Mouse (Mus musculus): Measurements from ENCODE around the gene Rsrp1.
"Not testable (repeated sequence)": the region's sequence is repeated elsewhere in the genome, so short reads cannot be mapped to it uniquely, and the experiment has no call there.

The Rsrp1 gene

DNA sequence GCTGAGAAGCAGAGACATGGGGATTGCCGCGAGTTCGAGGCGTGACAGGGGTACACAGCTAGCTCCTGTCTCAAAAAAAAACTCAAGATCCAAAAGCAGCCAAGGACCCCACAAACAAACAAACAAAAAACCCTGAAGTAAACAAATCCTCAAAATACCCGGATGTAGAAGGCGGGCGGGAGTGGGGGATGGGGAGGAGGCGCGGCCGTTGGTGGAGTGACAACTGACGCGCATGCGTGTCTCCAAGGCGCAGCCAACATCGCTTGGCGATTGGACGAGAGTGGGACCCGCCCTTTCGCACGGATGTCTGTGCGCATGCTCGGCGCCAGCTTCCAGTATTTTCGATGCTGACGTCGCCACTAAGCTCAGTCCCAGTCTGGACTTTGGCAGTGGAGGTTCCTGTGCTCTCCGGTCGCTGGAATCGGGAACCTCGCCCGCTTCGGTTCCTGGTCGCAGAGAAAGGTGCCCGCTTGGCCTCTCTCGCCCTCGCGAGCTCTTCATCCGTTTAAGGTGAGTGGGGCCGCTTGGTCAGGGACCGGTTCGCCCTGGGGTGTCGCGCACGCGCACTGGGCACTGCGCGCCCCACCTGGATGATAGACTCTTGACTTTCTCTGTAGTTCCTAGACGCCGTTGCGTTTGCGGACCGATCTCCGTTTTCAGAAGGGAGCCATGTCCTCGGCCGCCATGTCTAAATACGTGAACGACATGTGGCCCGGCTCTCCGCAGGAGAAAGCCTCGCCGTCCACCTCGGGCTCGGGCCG, at the start of gene Rsrp1:
Rsrp1 (plus strand) TSS at position 335 of the 761 bp plus-strand sequence.
- peak; percentile 100 for DNase-seq

DNA sequence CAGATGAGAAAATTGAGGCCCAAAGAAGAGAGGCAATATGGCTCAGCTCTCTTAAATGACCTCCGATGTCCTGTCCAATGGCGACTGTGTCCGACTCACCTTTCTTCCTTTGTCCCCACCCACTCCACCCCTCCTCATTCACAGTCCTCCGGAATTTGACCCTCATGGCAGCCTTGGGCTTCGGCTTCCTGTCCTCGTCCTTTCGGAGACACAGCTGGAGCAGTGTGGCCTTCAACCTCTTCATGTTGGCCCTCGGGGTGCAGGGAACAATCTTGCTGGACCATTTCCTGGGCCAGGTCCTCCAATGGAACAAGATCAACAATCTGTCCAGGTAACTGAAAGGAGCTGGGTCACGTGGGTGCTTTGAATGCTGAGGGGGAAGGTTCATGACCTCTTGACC, 47.2 kb upstream of the Rsrp1 start:
- DNase-seq, result no peak

DNA sequence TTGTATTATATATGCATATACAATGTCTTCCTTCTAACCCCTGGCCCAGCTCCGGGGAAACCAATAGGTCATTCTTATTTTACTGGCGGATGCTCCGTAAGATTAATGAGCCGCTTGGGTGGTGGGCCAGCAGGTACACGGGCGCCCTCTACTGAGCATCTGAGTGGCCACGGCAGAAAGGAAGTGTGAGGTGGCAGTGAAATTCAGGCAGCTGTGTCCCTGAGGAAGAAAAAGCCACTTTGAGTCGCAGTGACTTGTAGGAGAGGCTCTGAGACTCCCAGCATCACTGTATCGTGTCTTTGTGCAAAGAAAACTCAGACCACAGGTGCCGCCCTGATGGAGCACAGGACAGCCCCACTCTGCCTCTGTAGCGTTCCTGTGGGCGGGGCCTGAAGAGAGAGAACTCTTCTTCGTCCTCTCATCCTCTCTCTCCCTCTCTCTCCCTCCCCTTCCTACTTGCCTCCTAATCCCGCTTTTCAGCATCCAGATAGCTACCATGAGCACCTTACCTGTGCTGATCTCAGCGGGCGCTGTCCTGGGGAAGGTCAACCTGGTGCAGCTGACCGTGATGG, 43.9 kb upstream of the Rsrp1 start:
- DNase-seq, result peak; percentile 93

DNA sequence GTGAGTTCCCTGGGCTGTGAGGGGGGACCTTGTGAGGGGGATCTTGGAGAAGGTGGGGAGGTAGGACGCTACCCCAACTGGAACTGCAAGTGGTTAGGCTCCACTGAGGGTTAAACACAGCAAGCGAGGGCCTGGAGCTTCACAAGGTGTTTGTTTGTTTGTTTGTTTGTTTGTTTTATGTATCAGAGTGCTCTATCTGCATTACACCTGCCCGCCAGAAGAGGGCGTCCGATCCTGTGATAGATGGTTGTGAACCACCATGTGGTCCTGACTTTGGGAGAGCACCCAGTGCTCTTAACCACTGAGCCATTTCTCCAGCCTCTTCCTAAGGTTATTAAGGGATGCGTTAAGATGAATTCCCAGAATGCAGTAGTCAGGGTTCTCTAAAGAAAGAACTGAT, 43.4 kb upstream of the Rsrp1 start:
- no peak for DNase-seq

- peak; percentile 90 for DNase-seq
Measured at GRCm38 (mm10) chr4:134883266-134883665, 40.1 kb upstream of the Rsrp1 start.

DNA sequence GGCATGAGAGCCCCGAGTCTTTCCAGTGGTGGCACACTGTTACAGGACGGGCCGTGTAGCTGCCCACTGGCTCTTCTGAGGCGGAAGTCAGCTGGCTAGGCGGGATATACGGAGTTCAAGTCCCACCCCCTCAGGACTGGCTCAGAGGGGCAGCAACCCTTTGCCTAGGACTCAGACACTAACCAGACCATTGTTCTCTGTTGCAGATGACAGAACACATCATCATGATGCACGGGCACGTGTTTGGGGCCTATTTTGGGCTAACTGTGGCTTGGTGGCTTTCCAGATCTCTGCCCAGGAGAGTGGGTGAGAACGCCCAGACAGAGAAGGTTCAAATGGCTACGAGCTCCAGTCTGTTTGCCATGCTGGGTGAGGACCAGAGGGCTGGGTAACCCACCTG, 39.6 kb upstream of the Rsrp1 start:
- peak; percentile 97 for DNase-seq

DNA sequence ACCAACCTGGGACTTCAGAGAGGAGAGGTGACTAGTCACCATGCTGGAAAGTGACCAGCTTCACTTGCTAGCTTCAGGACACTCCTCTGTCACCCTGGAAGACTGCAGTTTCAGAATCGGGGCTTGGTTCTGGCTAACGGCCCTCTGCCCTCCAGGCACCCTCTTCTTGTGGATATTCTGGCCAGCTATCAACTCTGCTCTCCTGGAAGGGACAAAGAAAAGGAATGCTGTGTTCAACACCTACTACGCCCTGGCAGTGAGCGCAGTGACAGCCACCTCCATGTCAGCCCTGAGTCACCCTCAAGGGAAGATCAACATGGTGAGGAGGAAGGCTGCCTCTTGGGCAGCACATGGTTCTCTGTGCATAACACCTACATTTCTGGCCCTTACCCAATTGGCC, 39.0 kb upstream of the Rsrp1 start:
- peak; percentile 92 for DNase-seq

DNA sequence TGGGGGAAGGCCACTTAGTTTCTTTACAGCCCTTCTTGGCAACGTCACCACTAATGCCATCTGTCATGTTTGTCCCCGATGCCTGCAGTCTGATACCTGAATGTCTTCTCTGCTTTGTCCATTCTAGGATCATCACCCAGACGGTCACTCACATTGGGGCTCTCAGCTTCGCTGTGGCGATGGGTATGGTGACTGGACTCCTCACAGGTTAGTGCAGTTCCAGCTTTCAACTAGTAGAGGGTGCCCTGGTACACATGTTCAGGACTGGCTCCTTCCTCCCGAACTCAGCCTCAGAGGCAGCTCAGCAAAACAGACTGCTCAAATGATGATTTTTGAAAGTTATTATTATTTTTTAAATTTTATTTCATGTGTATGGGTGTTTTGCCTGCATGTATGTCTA, 31.3 kb upstream of the Rsrp1 start:
- peak; percentile 92 for DNase-seq

- no peak for DNase-seq
Measured at GRCm38 (mm10) chr4:134897256-134897655, 26.1 kb upstream of the Rsrp1 start.

DNA sequence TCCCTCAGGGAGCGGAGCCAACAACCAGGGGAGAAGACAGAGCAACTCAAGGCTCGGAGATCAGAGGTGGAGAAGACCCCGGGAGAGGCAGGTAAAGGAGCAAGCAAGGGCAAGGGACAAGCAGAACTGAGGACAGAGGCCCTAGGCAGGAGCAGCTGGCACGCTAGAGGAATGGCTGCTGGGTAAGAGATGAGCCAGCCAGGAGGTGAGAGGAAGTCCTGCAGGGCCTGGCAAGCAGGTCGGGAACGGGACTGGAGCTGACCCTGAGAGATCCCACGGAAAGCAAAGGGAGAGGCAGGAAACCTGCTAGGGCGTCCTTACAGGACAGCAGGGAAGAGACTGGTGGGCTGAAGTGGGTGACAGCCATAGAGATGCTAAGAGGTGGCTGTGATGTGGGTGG, 22.3 kb upstream of the Rsrp1 start:
- no peak for DNase-seq

DNA sequence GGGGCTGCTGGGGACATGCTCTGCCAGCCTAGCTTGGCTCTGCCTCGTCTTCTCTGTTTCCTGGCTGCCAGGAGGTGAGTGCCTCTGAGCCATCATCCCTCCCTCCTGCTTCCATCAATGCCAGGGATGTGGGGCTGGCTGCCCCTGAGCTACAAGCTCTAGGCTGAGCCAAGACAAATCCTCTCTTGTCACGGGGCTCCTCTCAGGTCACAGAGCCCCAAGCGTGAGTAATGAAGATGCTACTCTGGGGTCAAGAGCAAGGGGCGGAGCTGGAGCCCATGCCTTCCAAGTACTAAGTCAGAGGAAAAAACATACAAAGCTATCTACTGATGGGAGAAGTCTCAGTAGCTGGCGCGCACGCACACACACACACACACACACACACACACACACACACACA, 20.3 kb upstream of the Rsrp1 start:
- no peak for DNase-seq

GRCm38 (mm10) chr4:134911406-134911805, 12.0 kb upstream of the Rsrp1 start:
- not testable (repeated sequence) for DNase-seq

GRCm38 (mm10) chr4:134913413-134913812, 10.0 kb upstream of the Rsrp1 start:
- peak; percentile 94 for DNase-seq

DNA sequence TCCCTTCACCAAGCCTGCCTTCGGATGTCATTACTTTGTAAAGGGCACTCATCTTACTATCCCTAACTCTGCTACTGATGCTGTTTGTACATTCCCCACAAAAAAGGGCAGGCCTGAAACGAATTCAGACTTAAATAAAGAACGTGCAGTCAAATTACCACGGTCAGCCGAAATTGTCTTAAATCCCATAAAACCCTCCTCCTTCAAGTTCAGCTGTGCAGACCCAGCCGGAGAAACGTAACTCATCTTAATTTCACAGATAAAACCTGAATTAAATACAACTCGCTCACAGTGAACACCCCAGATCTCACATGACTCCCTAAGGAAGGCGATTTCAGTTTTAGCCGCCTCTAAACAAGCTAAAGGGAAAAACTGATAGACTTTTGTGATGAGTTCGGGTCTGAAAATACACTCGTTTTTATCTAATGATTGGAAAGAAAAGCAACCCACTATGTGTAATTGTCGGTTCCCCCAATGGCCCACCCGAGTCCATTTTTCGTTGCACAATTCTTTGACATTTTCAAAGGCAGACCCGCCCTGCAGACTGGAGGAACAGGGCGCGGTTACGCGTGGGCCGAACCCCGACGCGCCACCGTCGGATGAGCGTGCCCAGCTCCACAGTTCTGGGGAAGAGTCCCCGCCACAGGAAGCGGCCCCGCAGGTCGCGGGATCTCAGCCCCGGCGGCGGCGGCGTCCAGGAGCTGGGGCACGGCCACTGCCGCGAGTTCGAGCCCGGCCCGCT, 9.1 kb upstream of the Rsrp1 start:
- DNase-seq, result no peak

- peak; percentile 100 for DNase-seq
Measured at GRCm38 (mm10) chr4:134914864-134915209, 8.6 kb upstream of the Rsrp1 start, which contains the start of gene Tmem50a. TSS of gene Tmem50a (minus strand) at chr4:134915024.

DNA sequence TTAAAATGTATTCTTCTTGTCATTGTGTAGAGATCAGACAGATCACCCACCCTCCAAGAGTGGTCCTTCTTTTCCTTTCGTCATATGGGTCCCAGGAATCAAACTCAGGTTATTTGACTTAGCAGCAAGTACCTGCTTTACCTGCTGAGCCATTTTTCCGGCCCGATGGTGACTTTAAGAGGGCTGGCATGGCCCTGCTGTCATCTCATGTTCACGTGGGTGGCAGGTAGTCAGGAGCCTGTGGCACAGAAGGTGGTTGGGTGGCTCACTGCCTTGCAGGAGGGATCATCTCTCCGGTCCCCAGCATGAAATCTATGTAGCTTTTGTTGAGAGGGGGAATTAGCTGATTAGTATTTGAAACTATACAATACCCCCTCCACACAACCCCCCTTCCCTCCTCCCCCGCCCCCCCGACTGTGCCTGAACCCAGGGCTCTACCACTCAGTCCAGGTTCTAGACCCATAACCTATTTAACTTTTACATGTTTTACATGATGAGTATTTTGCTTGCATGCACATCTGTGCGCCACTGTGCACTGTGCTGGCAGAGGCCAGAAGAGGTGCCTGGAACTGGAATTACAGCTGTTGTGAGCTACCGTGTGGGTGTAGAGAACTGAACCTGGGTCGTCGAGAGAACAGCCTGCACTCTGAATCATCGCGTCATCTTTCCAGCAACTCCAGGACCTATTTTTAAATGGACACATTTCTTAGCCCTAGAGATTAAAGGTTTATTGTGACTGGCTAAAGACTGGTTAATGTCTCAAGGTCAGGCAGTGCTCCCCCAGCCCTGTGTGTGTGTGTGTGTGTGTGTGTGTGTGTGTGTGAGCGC, 8.0 kb upstream of the Rsrp1 start:
- peak; percentile 94 for DNase-seq

GRCm38 (mm10) chr4:134917194-134917593, 6.2 kb upstream of the Rsrp1 start:
- no peak for DNase-seq

DNA sequence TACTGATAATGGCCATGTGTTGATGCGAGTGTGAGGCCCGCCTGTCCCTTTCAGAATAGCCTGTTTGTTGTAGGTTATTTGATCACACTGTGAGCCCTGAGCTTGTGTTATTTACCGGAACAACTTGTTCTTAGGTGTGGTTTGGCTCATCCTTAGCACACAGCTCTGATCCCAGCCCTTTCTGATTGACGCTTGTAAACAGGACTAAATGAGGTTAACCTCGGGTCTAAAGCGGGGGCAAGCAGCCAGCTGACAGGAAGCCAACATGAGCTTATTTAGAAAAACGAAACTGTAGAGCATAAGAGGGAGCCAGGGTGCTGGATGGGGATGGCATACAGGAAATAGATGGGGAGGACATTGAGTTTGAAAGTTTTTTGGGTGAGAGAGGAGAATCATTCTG, 5.0 kb upstream of the Rsrp1 start:
- peak; percentile 99 for DNase-seq

DNA sequence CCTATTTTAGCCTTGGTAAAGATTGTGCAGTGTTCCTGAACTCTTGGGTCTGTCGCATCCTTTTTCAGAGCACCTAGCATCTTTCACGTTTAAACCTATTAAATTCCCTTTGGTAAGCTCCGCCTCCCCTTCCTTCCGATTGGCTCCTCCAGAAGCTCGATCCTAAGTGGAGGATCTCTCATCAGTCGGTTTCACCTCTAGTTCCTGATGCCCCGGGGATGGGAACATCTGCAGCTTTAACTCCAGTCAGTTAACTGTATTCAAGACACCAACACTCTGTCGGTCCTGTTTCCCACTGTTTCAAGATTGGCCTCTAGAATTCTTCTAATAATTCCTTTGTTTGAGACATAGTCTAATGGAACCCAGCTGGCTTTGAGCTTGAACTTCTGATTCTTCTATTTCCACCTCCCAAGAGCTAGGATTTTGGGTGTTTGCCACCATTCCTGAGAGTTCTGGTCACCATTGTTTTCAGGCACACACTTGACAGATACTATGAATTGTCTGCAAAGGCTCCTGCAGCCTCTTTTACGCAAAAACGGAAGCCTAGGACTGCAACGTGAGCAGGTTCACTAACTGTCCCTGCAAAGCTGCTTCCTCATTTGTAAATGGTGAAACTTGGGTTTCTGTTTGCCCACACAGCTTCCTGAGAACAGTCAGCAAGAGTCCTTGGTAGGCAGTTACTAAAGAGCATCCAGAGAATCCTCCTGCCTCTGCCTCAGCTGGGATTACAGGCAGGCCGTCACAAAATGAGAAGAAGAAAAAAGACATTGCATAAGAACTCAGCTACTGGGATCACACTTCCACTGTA, 3.5 kb upstream of the Rsrp1 start:
- peak; percentile 96 for DNase-seq

- DNase-seq, result no peak
Measured at GRCm38 (mm10) chr4:134920631-134921030, 2.8 kb upstream of the Rsrp1 start.

- DNase-seq, result peak; percentile 94
Measured at GRCm38 (mm10) chr4:134921703-134922102, 1.7 kb upstream of the Rsrp1 start.

Measured in heart, adult 11 months (tissue).